Comparison of ENCODE assay signal across 14 mouse cellular contexts in the genomic region with DNA sequence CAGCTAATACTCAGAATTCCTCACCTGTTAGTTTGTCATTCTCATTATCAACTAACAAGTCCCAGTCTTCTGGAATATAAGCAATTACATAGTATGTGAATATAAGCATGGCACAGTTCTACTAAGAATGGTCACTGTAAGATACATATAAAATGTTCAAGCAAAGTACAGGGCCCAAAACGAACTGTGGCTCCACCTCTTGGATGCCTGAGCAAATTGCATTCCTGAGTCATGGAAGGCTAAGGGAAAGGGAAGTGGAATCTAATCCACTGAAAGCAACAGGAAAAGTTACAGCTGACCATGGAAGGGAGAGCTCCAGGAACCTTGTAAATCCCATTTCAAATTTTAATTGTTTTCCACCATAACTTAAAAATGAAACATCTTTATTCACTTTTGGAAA. TPM values are rescaled to one million over a fixed set of nuclear protein-coding genes. Genes with fewer than 3 reads are reported as not detected.
DNase-seq lines count a peak whose midpoint lies in the region; ATAC-seq lines count a peak whose summit lies in the region.
"Had no signal": no experiment of that assay in that cellular context is flagged by ENCODE, and none has a peak within 500 bp of the region (broad histone marks: within the 10 kb centered on the region; RNA-seq: fewer than 3 reads in every experiment).

No protein-coding gene starts in this region.

- 18% methylated on average over 1 of the region's 1 CpGs for WGBS in kidney, embryonic 14.5 days
- WGBS in forebrain, embryonic 10.5 days, result 18% methylated on average over 1 of the region's 1 CpGs
- WGBS in forebrain, embryonic 15.5 days, result 13% methylated on average over 1 of the region's 1 CpGs

- no peaks in the 10 kb centered on the region for H3K36me3 ChIP-seq in kidney, embryonic 14.5 days (ENCODE audit: control insufficient read depth, insufficient read depth, low read length)
- H3K36me3 ChIP-seq in forebrain, embryonic 10.5 days (replicated peaks), result no peaks in the 10 kb centered on the region
- H3K36me3 ChIP-seq in forebrain, embryonic 15.5 days, result no peaks in the 10 kb centered on the region
- H3K36me3 ChIP-seq: heart, embryonic 12.5 days; liver, embryonic 13.5 days; midbrain, embryonic 10.5 days had no signal

- DNase-seq in embryo, embryonic 10.5 days (ENCODE audit: low spot score), result peak; percentile 17
- no peak for DNase-seq in embryo, embryonic 11 days
- peak; percentile 46 to 47 for DNase-seq in kidney, postnatal 4 days
- DNase-seq in 3T3-L1 (ENCODE audit: low read depth, low spot score), result peak; percentile 78
- DNase-seq in brain, adult 2 months (ENCODE audit: low read depth, low spot score), result peak; percentile 26
- no peak for DNase-seq in forebrain, embryonic 10.5 days (ENCODE audit: extremely low spot score, low spot score)
- DNase-seq: cerebellum, postnatal 25 days; liver, embryonic 13.5 days; thymus, postnatal 36 days had no signal

- H3K9me3 ChIP-seq in kidney, embryonic 14.5 days (ENCODE audit: control insufficient read depth, low read length), result no peaks in the 10 kb centered on the region
- H3K9me3 ChIP-seq in forebrain, embryonic 10.5 days, result no peaks in the 10 kb centered on the region
- H3K9me3 ChIP-seq in forebrain, embryonic 15.5 days, result no peaks in the 10 kb centered on the region
- H3K9me3 ChIP-seq: heart, embryonic 12.5 days; liver, embryonic 13.5 days; midbrain, embryonic 10.5 days had no signal

- no peak overlapping the region for H3K9ac ChIP-seq in kidney, embryonic 14.5 days (ENCODE audit: low read depth, low read length)
- no peak overlapping the region for H3K9ac ChIP-seq in forebrain, embryonic 15.5 days (replicated peaks)
- H3K9ac ChIP-seq: heart, embryonic 12.5 days; hindbrain, embryonic 14.5 days; liver, embryonic 13.5 days had no signal

- no peak overlapping the region for H3K4me2 ChIP-seq in kidney, embryonic 14.5 days (replicated peaks; ENCODE audit: low read depth, low read length)
- no peak overlapping the region for H3K4me2 ChIP-seq in forebrain, embryonic 15.5 days (replicated peaks)
- H3K4me2 ChIP-seq: heart, embryonic 12.5 days; hindbrain, embryonic 14.5 days; liver, embryonic 13.5 days had no signal

- H3K4me3 ChIP-seq in kidney, embryonic 14.5 days (ENCODE audit: low read length), result no peak overlapping the region
- H3K4me3 ChIP-seq in forebrain, embryonic 10.5 days, result no peak overlapping the region
- H3K4me3 ChIP-seq in forebrain, embryonic 15.5 days, result no peak overlapping the region
- H3K4me3 ChIP-seq: heart, embryonic 12.5 days; liver, embryonic 13.5 days; midbrain, embryonic 10.5 days had no signal

- ATAC-seq in kidney, embryonic 14.5 days (ENCODE audit: low FRiP score, low TSS enrichment), result no peak; the same call in 1 of the 2 replicates
- ATAC-seq in forebrain, embryonic 15.5 days (replicated peaks), result no peak

- no peaks in the 10 kb centered on the region for H3K27me3 ChIP-seq in kidney, embryonic 14.5 days (ENCODE audit: control insufficient read depth, insufficient read depth, low read length)
- H3K27me3 ChIP-seq in forebrain, embryonic 10.5 days (ENCODE audit: poor library complexity, severe bottlenecking), result no peaks in the 10 kb centered on the region
- no peaks in the 10 kb centered on the region for H3K27me3 ChIP-seq in forebrain, embryonic 15.5 days
- H3K27me3 ChIP-seq: heart, embryonic 12.5 days; liver, embryonic 13.5 days had no signal

- H3K4me1 ChIP-seq in kidney, embryonic 14.5 days (ENCODE audit: control insufficient read depth, insufficient read depth, low read length), result no peaks in the 10 kb centered on the region
- no peaks in the 10 kb centered on the region for H3K4me1 ChIP-seq in forebrain, embryonic 10.5 days
- H3K4me1 ChIP-seq in forebrain, embryonic 15.5 days, result no peaks in the 10 kb centered on the region
- H3K4me1 ChIP-seq: heart, embryonic 12.5 days; liver, embryonic 13.5 days; midbrain, embryonic 10.5 days had no signal

- no peak overlapping the region for H3K27ac ChIP-seq in kidney, embryonic 14.5 days (ENCODE audit: low read depth, low read length)
- no peak overlapping the region for H3K27ac ChIP-seq in forebrain, embryonic 10.5 days
- no peak overlapping the region for H3K27ac ChIP-seq in forebrain, embryonic 15.5 days (replicated peaks)
- H3K27ac ChIP-seq: hindbrain, embryonic 14.5 days; liver, embryonic 13.5 days; midbrain, embryonic 10.5 days had no signal

RNA-seq across cellular contexts. Expression of a gene that starts 14.0 kb away (rescaled TPM):
- 86.1 and 96.9 TPM in 2 replicates for polyA plus RNA-seq in kidney, embryonic 14.5 days (2014; fragmentation: Nextera tagmentation; extraction: Ambion mirVana)
- polyA plus RNA-seq in forebrain, embryonic 10.5 days (2016; fragmentation: Nextera tagmentation; extraction: Ambion mirVana), result 2.8 and 4.3 TPM in 2 replicates
- polyA plus RNA-seq in forebrain, embryonic 15.5 days (2015; fragmentation: Nextera tagmentation; extraction: Ambion mirVana), result 0.47 and 0.55 TPM in 2 replicates

RNA-seq across cellular contexts. Expression of a gene that starts 57.9 kb away (rescaled TPM):
- polyA plus RNA-seq in kidney, embryonic 14.5 days (2014; fragmentation: Nextera tagmentation; extraction: Ambion mirVana), result not detected in 2 replicates
- polyA plus RNA-seq in forebrain, embryonic 10.5 days (2016; fragmentation: Nextera tagmentation; extraction: Ambion mirVana), result not detected in 2 replicates
- not detected in 2 replicates for polyA plus RNA-seq in forebrain, embryonic 15.5 days (2015; fragmentation: Nextera tagmentation; extraction: Ambion mirVana)
- polyA plus RNA-seq: heart, embryonic 12.5 days; hindbrain, embryonic 14.5 days; liver, embryonic 13.5 days; midbrain, embryonic 10.5 days had no signal

Comparison
In these comparisons a context has a peak if more than half of its experiments do, and no peak if none do; other contexts are left out.
1. DNase-seq: peak in embryo, embryonic 10.5 days (single experiment), kidney, postnatal 4 days (2 of 2), 3T3-L1 (single experiment) and brain, adult 2 months (single experiment); none in embryo, embryonic 11 days (single experiment) and forebrain, embryonic 10.5 days (single experiment).
2. RNA of a gene that starts 14.0 kb away (polyA plus RNA-seq): 86.1 to 96.9 TPM in kidney, embryonic 14.5 days; 2.8 to 4.3 TPM in forebrain, embryonic 10.5 days and 0.47 to 0.55 TPM in forebrain, embryonic 15.5 days; every median in the first group is over 10 times any median in the second.